Mouse (Mus musculus) layer of hippocampus, postnatal 25 days (tissue): ENCODE results near the gene Maml1. TPM values are rescaled to one million over a fixed set of nuclear protein-coding genes. Genes with fewer than 3 reads are reported as not detected.

ENCODE experiments used
- DNase-seq, 2 experiments: peaks; one replicate each; pipeline ENCODE4 v3.0.0; 2022; ENCODE audit warnings: mixed read lengths in 2 of 2, low spot score in 1 of 2; ENCODE audit errors: extremely low spot score in 1 of 2
- total RNA-seq, 2 experiments: library from RNA; stranded (reverse); gene quantifications; 2 replicates each; pipeline ENCODE4 v1.2.3; 2021

The Maml1 gene
- total RNA-seq, 2 experiments from 2014 or later = 10.4 to 11.6 TPM

DNA sequence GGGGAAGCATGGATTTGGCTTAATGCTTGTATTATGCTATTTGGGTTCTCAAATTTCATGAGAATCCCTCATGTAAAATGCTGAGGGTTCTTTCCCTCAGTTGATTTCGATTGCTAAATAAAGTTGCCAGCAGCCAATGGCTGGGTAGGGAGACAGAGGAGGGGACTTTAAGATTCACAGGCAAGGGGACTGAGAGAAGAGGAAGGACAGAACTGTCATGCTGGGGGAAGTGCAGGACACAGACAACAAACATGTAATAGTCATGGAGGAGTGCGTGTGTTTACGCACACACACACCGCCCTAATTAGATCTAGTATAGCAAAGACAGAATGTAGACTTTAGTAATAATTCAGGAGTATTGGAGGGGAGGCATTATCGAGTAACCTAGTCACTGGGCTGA, 6.8 kb downstream of the Maml1 start:
- DNase-seq = no peak

GRCm38 (mm10) chr11:50280053-50280452, 12.1 kb downstream of the Maml1 start:
- DNase-seq = no peak

GRCm38 (mm10) chr11:50279005-50279404, 13.1 kb downstream of the Maml1 start:
- DNase-seq = no peak

GRCm38 (mm10) chr11:50277706-50278105, 14.4 kb downstream of the Maml1 start:
- DNase-seq = no peak

DNA sequence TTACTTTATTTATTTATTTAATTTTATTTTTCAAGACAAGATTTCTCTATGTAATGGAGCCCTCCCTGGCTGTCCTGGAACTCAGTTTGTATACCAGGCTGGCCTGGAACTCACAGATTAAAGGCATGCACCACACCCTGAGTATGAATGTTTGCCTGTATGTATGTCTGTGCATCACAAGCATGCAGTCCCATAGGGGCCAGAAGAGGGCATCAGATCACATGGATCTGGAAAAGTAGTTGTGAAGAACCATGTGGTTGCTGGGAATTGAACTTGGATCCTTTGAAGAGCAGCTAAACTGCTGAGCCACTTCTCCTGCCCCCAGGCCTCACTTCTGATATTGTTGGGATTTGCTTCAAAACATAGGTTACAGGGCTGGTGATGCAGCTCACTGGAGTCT, 15.1 kb downstream of the Maml1 start:
- DNase-seq = no peak

GRCm38 (mm10) chr11:50275568-50276151, 16.5 kb downstream of the Maml1 start:
- no peak for DNase-seq

GRCm38 (mm10) chr11:50275077-50275476, 17.0 kb downstream of the Maml1 start:
- DNase-seq = no peak

- DNase-seq = no peak
Observed at GRCm38 (mm10) chr11:50272819-50273218, 19.3 kb downstream of the Maml1 start.

DNA sequence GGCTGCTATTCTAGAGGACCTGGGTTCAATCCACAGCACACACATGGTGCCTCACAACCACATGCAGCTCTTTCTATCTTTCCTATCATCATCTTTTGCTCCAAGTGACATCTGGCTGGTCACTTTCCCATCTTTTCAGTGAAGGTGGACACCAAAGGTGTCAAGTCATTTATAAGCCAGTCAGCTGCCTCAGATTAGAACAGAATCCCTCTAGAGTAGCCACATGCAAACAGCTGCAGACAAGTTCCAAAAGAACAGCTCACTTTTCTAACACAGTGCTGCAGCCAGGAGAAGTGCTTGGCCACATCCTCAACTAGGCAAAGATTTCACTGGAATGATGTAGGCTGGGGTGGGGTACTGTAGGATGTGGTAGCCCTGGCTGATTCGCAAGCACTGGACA, 22.2 kb downstream of the Maml1 start:
- DNase-seq = no peak

GRCm38 (mm10) chr11:50269163-50269562, 22.9 kb downstream of the Maml1 start:
- DNase-seq = no peak

DNA sequence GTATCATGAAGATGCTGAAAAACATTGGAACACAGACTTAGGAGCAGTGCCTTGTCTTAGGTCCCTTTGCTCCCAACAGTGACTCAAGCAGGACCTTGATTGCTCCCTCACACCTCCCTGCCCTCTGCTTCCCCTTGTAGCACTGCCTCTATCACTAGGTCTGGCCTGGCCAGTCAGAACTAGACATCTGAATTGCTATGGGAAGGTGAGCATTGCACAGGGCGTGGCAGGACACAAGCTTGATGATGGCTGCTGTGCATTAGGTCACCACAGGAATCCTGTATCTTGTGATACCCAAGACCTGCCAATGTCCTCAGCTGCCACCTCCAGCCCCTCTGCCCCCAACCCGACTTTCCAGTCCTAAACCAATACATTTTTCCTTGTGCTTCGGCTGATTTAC, 25.1 kb downstream of the Maml1 start:
- no peak for DNase-seq

GRCm38 (mm10) chr11:50265931-50266330, 26.2 kb downstream of the Maml1 start:
- no peak for DNase-seq

DNA sequence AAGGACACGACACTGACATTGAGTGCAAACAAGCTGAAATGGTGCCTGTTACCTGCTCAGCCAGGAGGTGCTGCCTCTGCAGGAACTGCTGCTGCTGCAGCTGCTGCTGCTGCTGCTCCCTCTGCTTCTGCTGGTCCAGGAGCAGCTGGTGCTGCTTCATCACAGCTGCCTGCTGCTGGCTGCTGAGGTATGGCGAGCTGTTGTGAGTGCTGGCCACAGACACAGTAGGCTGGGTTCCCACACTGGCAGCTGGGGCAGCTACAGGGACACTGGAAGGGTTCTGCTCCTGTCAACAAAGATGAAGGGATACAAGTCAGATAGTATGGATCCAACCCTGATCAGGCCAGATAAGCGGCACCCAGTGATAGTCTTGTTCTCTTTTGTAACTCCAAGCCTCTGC, 28.9 kb downstream of the Maml1 start:
- DNase-seq = no peak

GRCm38 (mm10) chr11:50262020-50262419, 30.1 kb downstream of the Maml1 start:
- no peak for DNase-seq

- DNase-seq = no peak
Observed at GRCm38 (mm10) chr11:50258310-50258709, 33.8 kb downstream of the Maml1 start.

- DNase-seq = no peak
Observed at GRCm38 (mm10) chr11:50256615-50257014, 35.5 kb downstream of the Maml1 start.

GRCm38 (mm10) chr11:50254010-50254580, 38.0 kb downstream of the Maml1 start:
- peak in 1 of 2 experiments; percentile 58 for DNase-seq

- no peak for DNase-seq
Observed at GRCm38 (mm10) chr11:50253393-50253792, 38.7 kb downstream of the Maml1 start.

GRCm38 (mm10) chr11:50252684-50253265, 39.3 kb downstream of the Maml1 start:
- DNase-seq = no peak

- DNase-seq = no peak
Observed at GRCm38 (mm10) chr11:50252166-50252565, 39.9 kb downstream of the Maml1 start.

DNA sequence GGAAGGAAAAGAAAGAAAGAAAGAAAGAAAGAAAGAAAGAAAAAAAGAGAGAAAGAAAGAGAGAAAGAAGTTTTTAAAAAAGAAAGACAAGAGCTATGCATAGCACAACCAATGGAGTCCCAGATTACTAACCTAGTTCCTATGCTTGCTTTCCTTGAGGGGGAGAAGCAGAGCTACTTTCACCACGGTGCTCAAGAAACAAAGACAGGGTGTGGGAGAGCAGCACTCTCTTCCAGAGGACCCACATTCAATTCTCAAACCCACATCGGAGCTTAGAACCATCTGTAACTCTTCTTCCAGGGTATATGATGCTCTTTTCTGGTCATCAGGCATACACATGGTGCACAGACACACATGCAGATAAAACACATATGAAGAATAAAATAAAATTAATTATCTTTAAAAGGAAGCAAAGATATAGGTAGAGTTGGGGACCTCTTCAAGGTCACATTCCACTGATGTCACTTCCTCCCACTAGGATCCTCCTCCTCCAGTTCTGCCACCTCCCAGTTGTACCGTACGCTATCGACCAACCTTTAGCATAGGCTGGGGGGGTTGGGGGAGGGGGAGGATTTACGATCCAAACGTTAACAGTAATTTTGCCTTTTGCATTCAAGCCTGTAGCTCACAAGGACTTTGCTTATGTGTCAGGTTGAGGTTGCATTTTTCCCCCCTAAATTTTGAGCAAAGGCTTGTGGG, 43.5 kb downstream of the Maml1 start:
- DNase-seq = no peak

DNA sequence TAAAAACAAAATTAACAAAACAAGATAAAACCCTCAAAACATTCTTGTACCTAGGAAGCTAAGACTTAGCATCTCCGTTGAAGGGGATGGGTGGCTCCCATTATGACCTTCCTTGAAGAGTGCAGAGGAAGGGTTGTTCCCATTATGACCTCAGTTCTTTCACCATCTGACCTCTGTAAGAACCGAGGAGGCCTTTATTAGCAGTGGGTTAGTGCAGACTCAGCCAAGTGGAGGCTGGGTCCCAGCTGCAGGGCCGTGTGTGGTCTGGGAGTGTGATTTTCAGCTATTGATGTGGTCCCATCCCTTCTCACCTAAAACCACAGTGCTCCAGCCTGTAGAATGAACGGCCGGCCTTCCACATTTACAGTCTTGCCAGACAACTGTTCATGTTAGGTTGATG, 46.8 kb downstream of the Maml1 start:
- DNase-seq = no peak
